Mouse (Mus musculus): ENCODE results near the gene Dcx. TPM values are rescaled to one million over a fixed set of nuclear protein-coding genes. Genes with fewer than 3 reads are reported as not detected.

Gene Dcx
- 5.9 and 16.5 TPM in 2 replicates for polyA plus RNA-seq (2015; fragmentation: Nextera tagmentation; extraction: Ambion mirVana)

GRCm38 (mm10) chrX:143932958-143933357 lies at the start of gene Dcx:
Gene Dcx, minus strand, starts transcription at chrX:143933311.

GRCm38 (mm10) chrX:143827212-143827611 lies 105.9 kb downstream of the Dcx start, which contains the start of gene Capn6:
Gene Capn6, minus strand, starts transcription at chrX:143827414.

Small RNA genes lying within 50 kb of the gene (microRNA-seq; reads per million reads assigned to microRNA genes)
- gene Gm47298 (ENCODE audit: borderline replicate concordance, insufficient number of aligned reads) = not detected

Other genes with a start within 250 kb of the Dcx start
- gene Capn6, start 105.9 kb downstream of the Dcx start, polyA plus RNA-seq (2015; fragmentation: Nextera tagmentation; extraction: Ambion mirVana) = 38.1 and 49.0 TPM in 2 replicates
- 2.3 and 2.5 TPM in 2 replicates for gene A730046J19Rik, start 220.4 kb upstream of the Dcx start, polyA plus RNA-seq (2015; fragmentation: Nextera tagmentation; extraction: Ambion mirVana)

Measured in adrenal gland, postnatal 0 days (tissue).